Mouse (Mus musculus): ENCODE results near the gene Eif4e.
"Not testable (repeated sequence)": the region's sequence is repeated elsewhere in the genome, so short reads cannot be mapped to it uniquely, and the experiment has no call there.

Eif4e gene

GRCm38 (mm10) chr3:138517881-138518280, 8.1 kb upstream of the Eif4e start:
- DNase-seq (ENCODE audit: low spot score), result no peak

- DNase-seq (ENCODE audit: low spot score), result no peak
Observed at GRCm38 (mm10) chr3:138519218-138519617, 6.8 kb upstream of the Eif4e start.

GRCm38 (mm10) chr3:138523956-138524355, 2.0 kb upstream of the Eif4e start:
- DNase-seq (ENCODE audit: low spot score), result no peak

- DNase-seq (ENCODE audit: low spot score), result no peak
Observed at GRCm38 (mm10) chr3:138525494-138525893, 485 bp upstream of the Eif4e start.

DNA sequence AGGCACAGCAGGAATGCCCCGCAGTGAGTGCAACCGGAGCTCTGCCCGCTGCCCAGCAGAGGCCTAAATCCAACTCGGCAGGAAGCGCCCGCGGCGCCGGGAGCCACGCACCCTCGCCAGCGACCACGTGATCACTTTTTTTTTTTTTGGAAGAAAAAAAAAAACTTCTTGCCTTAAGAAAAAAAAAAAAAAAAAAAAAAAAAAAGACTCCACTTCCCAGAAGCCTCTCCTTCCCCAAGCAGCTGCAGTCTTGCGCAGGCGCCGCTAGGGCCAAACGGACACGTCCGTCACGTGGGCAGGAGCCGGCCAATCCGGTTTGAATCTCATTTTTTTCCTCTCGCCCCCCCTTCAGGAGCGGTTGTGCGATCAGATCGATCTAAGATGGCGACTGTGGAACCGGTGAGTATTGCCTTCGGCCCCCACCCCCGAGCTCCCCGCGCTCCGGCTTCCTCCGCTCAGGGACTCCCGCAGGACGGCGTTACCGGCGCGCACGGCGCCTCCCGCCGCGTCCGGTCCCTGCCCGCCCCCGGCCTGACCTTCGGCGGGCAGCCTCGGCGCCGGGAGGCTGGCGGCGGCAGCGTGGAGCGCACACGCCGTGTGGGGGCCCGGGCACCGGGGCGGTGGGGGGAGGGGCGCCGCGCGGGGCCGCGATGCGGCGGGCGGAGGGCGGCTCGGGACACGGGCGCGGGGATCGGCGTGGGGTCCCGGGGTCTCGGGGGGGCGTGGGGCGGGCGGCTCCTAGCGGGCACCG, 1.1 kb downstream of the Eif4e start:
- DNase-seq (ENCODE audit: low spot score), result peak; percentile 99

GRCm38 (mm10) chr3:138527667-138528231, 1.8 kb downstream of the Eif4e start:
- peak; percentile 76 for DNase-seq (ENCODE audit: low spot score)

- no peak for DNase-seq (ENCODE audit: low spot score)
Observed at GRCm38 (mm10) chr3:138528265-138528664, 2.3 kb downstream of the Eif4e start.

GRCm38 (mm10) chr3:138530578-138531478, 4.8 kb downstream of the Eif4e start:
- no peak for DNase-seq (ENCODE audit: low spot score)

- DNase-seq (ENCODE audit: low spot score), result no peak
Observed at GRCm38 (mm10) chr3:138531479-138532181, 5.7 kb downstream of the Eif4e start.

GRCm38 (mm10) chr3:138532764-138533163, 6.8 kb downstream of the Eif4e start:
- no peak for DNase-seq (ENCODE audit: low spot score)

DNA sequence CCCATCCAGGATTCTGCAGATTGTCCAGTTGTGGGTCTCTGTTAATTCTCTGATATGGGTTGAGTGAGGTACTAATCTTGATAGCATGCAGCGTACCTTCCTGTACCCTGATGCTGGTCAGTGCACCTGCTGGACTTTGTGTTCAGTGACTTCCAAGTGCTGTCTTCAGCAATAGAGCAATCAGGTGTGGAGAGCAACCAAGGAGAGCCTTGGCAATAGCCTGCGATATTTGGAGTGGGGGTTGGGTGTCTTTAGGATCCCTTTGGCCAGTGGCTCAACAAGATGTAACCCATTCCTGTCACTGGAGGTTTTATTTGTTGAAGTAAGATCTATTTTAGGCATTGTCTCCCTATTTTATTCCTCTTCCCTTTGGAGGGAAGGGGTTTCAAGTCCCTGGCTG, 10.1 kb downstream of the Eif4e start:
- DNase-seq (ENCODE audit: low spot score), result no peak

- DNase-seq (ENCODE audit: low spot score), result no peak
Observed at GRCm38 (mm10) chr3:138542621-138543020, 16.6 kb downstream of the Eif4e start.

DNA sequence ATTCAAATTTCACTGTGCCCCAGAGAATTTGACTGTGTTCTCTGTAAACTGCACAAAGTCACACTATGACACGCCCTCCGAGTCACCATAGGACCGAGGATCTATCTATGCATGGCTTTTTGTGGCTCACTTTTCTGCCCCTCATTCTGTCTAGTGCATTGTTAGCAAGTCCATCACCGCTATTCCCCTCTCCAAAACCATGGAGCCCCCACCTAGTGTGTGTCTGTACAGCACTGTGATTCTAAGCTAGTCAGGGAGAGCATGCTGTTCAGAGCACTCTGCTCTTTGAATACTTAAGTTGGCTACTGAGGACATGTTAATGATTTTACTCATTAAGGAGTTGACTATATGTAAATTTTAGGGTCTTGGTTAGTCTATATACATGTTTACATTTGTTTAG, 18.1 kb downstream of the Eif4e start:
- DNase-seq (ENCODE audit: low spot score), result no peak

DNA sequence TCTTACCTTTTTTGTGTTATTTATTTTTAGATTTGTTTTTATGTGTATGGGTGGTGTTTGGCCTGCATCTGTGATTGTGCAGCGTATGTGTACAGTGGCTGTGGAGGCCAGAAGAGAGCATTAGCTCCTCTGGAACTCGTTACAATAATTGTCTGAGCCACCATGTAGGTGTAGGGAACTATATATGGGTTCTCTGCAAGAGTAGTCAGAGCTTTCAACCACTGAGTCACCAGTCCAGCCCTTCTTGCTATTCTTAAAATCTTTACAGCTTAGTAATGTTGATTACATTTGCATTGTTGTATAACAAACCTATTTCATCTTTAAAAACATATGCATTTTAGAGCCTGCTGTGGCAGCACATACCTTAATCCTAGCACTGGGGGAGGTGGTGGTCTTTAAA, 20.7 kb downstream of the Eif4e start:
- no peak for DNase-seq (ENCODE audit: low spot score)

DNA sequence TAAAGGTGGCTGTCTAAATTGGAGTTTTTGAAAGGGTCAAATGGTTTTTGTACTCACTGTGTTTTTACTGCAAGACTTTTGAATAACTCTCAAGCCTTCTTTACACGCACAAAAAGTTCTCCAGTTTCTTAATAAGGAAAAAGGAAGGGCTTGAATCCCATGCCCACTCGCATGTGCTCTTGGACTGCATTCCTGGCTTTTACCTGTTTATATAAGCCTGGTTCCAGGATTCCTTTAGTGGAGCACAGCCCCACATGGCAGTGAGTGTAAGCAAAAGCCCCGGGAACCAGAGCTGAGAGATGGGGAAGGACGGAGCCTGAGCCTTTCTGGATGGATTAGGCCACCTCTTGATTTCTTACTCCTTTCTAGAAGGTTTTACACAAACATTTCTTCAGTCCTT, 23.1 kb downstream of the Eif4e start:
- peak; percentile 54 for DNase-seq (ENCODE audit: low spot score)

GRCm38 (mm10) chr3:138550336-138551123, 24.6 kb downstream of the Eif4e start:
- DNase-seq (ENCODE audit: low spot score), result no peak

DNA sequence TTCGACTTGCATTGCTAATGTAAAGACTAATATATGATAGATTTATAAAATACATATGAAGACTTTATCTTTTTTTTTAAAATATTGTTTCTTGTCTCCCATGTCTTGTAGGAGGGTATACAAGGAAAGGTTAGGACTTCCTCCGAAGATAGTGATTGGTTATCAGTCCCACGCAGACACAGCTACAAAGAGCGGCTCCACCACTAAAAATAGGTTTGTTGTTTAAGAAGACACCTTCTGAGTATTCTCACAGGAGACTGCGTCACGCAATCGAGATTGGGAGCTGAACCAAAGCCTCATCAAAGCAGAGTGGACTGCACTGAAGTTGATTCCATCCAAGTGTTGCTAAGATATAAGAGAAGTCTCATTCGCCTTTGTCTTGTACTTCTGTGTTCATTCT, 29.3 kb downstream of the Eif4e start:
- DNase-seq (ENCODE audit: low spot score), result not testable (repeated sequence)

- DNase-seq (ENCODE audit: low spot score), result no peak
Observed at GRCm38 (mm10) chr3:138558529-138558928, 32.5 kb downstream of the Eif4e start.

- no peak for DNase-seq (ENCODE audit: low spot score)
Observed at GRCm38 (mm10) chr3:138560242-138560641, 34.3 kb downstream of the Eif4e start.

- no peak for DNase-seq (ENCODE audit: low spot score)
Observed at GRCm38 (mm10) chr3:138560886-138561285, 34.9 kb downstream of the Eif4e start.

DNA sequence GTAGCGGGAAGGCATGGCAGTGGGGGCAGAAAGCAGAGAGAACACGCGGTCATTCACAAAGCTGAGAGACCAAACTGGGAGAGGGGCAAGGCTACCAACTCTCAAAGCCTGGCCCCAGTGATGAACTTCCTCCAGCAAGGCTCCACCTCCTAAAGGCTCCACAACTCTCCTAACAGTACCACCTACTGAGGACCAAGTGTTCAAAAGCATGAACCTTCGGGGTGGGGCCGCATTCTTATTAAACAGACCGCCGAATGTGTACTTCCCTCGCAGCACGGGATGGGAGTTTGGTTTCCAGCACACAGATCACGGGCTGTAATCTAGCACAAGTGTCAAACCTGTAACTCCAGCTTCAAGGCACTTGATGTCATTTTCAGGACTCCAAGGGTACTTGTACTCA, 52.9 kb downstream of the Eif4e start:
- no peak for DNase-seq (ENCODE audit: low spot score)
